Mouse (Mus musculus) heart, postnatal 10 days (tissue): ENCODE data around the gene Naa35. TPM values are rescaled to one million over a fixed set of nuclear protein-coding genes. Genes with fewer than 3 reads are reported as not detected.

Experiments used
- DNase-seq, 2 experiments: peaks; one replicate each; pipeline ENCODE4 v3.0.0; 2021
- intact Hi-C: fragments of 180-260 bp; cut with DNase I; formaldehyde crosslinking; loops from one replicate; pipeline ENCODE4 v1.15.1; 2025
- total RNA-seq, 2 experiments: library from RNA; stranded (reverse); gene quantifications; 2 replicates each; pipeline ENCODE4 v1.2.3; 2021

Naa35 gene
- 100 to 1,000 TPM in 1 of 2 experiments, 10 to 100 TPM in 1; 96.1 to 112 TPM for total RNA-seq

DNA sequence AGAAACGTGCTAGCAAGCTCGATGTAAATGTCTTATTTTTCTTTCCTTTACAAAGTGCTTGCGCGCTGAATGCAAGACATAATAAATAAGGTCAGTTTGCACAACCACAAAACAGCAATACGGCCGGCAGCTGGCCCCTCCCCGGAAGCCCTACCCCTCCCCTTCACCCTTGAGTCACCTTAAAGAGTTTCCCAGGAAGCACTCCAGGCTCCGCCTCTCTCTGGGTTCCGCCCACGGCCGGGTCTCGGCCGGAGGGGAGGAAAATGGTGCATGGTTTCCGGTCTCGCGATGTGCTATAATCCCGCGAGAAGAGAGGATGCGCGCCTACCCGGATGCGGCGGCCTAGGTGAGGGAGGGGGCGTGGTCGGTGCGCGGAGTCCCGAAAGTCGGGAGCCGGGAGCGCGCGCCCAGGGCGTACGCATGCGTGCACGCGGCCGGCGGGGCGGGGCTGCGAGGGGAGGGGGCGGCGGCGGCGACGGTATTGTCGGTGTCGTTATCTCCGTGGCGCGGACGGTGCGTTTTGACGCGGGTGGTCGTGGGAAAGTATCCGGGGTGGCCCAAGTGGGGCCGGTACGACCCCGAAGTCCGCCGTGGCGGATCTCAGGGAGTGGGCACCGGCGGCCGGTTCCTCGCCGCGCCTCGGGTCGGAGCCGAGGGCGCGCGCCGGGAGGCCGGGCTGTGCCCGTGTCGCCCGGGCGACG, at the start of gene Naa35, which contains the start of gene Agtpbp1:
TSS of gene Naa35 (plus strand) at position 313 of the 701 bp plus-strand sequence.
TSS of gene Agtpbp1 (minus strand) at position 281 of the 701 bp plus-strand sequence.
- intact Hi-C loops = loop anchor here (1.0 to 5.0 kb wide), 2 partner anchors 28 to 78 kb away; no protein-coding TSS in a partner anchor
- DNase-seq = peak; percentile 100

DNA sequence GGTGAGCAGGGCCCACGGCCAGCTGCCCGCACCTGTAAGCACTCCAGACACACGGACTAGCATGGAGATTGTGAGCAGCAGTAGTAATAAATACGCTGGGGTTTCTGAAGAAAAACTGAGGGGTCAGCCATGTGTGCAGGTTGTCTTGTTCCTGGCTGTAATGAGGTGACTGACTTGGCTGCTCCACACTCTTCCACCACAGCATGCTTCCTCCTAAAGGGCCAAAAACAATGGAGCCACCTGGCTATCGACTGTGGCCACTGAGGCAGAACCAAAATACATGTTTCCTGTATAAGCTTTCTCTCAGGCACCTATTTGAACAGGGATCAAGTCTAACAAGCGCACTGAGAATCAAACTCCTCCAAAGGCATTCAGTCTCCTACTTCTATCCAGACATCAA, 49.3 kb upstream of the Naa35 start:
- intact Hi-C loops = no loop called here
- DNase-seq = no peak

DNA sequence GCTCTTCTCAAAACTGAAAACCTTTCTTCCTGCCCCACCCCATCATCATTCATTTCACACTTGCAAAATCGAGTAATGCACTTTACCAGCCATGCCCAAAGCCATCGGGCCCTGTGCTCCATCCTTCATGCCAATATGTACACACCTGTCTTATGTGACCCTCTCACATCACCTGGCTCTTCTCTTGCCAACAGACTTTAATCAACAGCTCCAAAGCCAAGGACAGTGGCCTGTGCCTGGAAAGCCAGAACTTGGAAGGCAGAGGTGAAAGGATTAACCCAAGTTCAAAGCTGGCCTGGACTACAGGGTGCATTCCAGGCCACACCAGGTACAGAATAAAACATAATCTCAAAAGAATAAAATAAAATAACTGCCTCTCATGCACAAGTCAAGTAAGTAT, 48.4 kb upstream of the Naa35 start:
- intact Hi-C loops = no loop called here
- DNase-seq = no peak

DNA sequence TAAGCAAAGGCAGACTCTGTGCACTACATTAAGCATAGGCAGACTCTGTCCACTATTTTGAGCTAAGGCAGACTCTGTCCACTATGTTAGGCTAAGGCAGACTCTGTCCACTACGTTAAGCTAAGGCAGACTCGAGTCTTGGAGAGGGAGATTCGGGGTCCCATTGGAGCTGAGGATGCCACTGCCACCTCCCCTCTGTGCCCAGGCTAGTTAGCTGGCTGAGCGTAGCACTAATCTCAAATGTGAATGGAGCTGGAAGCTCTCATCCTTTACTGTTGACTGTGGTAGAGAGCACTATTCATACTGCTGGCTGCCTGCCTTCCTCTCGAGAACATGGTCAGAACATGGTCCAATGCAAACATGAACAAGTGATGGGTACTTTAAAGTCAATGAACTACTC, 46.4 kb upstream of the Naa35 start:
- DNase-seq = no peak
- intact Hi-C loops = no loop called here

DNA sequence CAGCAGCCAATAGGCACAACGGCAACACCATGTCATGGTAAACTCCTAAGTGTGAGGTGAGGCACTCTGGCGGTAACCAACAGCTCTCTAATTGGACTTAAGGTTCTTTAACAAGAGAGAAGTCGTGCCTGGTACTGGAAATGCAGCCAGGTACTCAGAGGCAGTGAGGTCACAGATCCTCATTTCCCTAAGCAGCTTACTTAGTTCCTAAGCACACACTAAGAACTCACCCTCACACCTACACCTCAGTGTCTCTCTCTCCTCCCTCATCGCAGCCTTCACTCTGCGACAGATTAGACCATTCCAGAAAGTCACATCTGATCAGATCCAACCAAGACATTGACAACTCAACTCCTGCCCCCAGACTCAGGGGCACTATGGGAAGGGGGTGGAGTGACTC, 45.0 kb upstream of the Naa35 start:
- intact Hi-C loops = no loop called here

DNA sequence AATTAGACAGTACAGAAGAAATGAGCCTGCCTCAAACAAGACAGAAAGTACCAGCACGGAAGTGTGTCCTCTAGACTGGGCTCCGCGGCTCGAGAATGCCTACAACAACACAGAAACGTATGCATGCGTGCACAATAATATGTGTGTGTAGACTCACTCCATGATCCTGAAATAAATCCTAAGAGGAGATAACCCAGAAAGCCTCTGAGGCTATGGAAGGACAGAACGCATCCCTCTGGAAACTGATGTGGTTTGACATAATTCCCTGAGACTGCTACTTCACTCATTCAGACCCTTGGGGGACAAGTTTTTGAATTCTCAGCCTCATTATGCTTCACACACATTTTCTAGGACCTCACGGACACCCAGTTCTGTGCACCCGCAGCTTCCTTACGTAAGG, 42.6 kb upstream of the Naa35 start:
- intact Hi-C loops = no loop called here
- no peak for DNase-seq

More for the DNA sequence above, 45.0 kb upstream of the Naa35 start:
- DNase-seq = no peak

DNA sequence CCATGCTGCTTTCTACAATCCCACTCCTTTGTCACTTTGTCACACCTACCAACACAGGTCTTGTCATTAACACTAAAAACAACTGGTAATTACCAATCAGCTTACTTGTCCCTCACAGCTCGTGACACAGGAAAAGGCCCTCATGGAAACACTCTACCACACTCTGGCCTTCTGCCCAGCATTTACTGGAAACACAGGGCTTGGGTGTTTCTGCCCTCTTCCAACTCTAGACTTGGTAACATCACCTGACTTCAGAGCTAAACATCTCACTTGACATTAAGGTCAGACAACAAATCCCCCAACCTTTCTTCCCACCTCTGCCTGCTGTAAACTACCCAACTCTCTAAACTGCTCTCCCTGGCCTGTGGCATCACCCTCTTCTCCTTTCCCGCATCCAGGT, 38.0 kb upstream of the Naa35 start:
- peak; percentile 52 to 66 for DNase-seq
- intact Hi-C loops = no loop called here

DNA sequence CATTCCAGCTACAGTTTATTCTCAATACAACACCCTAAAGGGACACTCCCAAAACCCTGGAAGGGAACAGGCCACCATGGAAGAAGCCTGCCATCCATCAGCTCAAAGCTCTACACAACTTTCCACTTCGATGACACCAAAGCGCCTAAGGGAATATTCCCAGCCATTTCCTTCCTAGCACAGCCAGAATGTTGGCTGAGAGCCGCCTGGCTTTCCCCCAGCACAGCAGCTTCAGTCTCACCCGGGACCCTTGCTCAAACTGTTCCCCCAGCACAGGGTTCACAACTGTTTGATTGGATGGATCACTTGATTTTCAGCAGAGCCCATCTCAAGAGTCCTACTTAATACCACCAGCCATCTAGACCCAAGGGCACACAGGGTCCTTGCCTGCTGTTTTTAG, 37.3 kb upstream of the Naa35 start:
- intact Hi-C loops = loop anchor here (2.0 kb wide), 1 partner anchor 31 kb away; no protein-coding TSS in a partner anchor
- DNase-seq = peak; percentile 65 to 70

DNA sequence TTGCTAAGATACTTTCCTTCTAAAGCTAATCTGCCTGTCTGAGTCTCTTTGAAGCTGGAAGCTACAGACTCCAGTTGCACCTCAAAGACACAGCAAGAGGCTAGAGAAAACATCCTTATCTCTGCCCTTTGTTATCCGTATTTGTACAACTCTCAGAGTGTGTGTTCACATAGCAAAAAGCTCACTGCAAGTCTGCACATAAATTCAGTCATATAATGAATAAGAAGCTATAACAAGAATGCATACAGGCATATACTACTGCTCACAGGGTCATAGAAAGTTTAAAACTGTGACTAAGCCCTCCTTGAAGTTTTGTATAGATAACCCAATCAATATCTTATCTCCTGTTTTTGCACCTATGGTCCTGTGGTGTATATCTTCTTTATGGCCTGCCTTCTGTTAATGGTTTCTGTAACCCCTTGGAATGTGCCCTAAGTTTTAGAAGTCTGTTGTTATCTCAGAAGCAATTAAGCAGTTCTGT, 35.7 kb upstream of the Naa35 start:
- no peak for DNase-seq
- intact Hi-C loops = loop anchor here (2.0 kb wide), 1 partner anchor 33 kb away; no protein-coding TSS in a partner anchor

DNA sequence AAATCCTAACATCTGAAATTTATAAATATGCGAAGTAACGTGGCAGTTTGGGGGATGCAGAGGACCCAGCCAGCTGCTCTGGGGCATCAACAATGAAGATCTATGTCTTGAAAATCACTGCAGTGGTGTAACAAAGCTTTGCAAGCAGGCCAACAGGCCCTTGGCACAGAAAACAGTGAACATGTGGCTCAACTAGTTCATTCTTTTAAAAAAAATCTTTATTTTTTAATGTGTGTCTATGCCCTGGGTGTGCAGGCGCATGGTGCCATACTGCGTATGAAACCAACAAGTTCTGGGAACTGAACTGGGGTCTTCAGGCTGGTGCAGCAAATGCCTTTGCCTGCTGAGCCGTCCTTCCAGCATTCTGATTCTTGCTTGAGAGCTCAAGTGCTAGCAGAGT, 32.8 kb upstream of the Naa35 start:
- no peak for DNase-seq
- intact Hi-C loops = no loop called here

DNA sequence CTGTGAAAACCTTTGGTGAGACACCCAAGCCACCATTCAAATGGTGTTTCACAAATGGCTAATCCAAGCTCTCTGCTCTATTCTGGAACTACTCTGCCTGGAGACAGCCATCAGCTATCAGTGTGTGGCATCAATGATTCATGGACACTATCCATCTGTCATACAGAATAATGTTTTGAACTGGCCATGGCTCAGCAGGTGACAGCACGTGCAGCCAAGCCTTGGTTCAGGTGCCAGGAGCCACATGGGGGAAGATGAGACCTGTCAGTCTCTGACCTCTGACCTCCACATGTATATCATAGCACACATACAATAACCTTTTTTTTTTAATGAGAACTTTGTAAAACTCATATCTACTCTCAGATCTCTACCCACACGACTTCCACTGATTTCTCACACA, 32.3 kb upstream of the Naa35 start:
- intact Hi-C loops = no loop called here

DNA sequence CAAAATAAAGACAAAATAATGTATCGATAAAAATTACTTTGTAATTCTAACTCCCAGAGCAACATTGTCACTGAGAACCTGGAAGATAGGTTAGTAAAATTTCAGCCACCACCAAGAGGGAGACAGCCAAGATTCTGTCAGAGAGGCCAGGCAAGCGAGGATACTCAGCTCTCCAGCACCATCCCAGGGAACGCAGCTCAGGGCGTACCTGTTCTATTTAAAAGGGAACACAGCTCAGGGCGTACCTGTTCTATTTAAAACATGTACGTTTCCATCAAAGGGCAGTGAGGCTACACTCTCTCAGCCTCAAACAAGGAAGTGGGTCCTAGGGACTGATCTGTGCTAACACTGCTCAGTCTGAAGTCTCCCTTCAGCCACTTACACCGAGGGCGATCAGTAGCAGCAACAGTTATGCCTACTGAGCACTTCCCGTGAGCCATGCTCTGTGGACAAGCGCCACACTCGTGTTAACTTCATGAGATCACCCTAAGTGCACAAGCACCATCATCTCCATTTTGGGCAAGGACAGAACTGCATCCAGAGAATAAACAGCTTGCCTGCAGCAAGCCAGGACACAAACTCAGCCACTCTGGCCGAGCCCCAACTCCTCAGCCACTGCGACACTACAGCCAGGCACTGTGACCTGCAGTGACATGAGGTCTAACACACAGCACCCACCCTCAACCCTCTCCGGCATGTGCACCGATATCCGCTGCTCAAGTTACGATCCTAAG, 30.1 kb upstream of the Naa35 start:
- DNase-seq = peak; percentile 7 to 19
- intact Hi-C loops = no loop called here

More for the DNA sequence above, 32.3 kb upstream of the Naa35 start:
- DNase-seq = no peak

DNA sequence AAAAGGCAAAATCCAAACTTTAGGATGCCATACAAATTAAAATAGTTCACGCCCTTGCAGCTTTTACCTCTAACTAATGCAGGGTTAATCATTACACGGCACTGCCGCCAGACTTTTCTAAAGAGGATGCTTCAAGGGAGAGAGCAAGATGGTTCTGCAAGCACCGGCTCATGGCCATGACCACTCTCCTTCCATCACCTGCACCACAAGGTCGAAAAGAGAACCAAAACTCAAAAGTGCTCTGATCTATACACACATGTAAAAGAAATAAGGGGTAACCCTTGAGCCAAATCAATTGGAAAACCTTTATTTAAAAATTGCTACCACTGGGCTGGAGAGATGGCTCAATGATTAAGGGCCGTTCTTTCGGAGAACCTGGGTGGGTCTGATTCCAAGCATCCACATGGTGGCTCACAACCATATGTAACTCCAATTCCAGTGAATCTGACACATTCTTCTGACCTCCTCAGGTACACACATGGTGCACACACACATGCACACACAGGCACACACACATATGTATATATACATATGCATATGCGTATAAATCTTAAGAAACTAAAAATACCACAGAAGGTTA, 29.4 kb upstream of the Naa35 start:
- no peak for DNase-seq
- intact Hi-C loops = no loop called here

DNA sequence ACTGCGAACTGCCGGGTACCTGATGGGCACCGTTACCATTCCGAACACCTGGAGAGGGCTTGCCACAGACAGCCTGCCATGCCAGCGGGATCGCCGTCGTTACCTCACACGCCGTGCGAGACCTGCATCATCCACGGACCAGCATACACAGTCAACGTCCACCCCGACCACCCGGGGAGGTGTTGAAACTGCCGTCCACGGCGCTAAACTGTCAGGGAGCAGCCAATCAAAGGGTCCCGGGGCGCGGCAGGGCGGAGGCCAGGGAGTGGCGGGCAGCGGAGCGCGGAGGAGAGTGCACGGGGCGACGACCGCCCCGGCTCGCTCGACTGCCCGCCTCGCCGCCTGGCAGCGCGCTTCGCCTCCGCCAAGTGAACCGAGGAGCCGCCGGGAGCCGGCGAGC, 28.4 kb upstream of the Naa35 start:
- peak; percentile 61 to 68 for DNase-seq
- intact Hi-C loops = loop anchor here (1.0 kb wide), 1 partner anchor 29 kb away; the partner anchor contains the start of genes Agtpbp1 and Naa35

DNA sequence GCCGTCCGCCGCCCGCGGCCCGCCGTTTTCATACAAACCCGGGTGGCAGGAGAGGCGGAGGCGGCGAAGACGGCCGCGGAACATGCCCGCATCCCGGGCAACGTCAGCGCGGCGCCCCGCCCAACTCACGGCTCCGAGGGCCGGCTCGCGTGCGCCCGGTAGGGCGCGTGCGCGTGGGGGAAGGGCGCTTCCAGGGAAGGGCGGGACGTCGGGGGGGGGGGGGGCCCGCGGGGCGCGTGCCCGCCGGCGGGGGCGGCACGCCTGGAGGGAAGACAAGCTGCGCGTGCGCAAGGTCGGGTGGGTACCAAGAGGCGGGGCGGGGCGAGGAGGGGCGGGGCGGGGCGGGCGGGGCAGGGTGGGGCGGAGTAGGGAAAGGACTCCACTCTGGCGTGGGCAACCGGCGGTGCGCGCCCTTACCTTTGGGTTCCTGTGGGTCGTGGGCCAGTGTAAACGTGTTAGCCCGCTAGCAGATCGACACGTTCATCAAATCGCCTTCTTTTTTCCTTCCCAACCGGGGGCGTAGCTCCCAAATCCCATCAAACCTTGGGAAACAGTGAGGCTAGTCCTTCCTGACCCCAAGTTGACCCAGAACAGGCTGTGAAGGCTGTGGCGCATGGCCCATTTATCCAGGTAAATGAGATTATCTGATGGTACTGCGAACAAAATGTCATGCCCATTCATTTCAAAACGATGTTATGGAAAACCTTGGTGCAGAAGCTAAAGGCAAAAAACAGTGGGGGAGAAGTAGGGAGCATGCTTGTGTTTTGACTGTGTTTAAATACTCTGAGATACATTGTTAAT, 27.7 kb upstream of the Naa35 start:
- DNase-seq = peak; percentile 91 to 92
- intact Hi-C loops = loop anchor here (1.0 kb wide), 1 partner anchor 28 kb away; the partner anchor contains the start of genes Agtpbp1 and Naa35

DNA sequence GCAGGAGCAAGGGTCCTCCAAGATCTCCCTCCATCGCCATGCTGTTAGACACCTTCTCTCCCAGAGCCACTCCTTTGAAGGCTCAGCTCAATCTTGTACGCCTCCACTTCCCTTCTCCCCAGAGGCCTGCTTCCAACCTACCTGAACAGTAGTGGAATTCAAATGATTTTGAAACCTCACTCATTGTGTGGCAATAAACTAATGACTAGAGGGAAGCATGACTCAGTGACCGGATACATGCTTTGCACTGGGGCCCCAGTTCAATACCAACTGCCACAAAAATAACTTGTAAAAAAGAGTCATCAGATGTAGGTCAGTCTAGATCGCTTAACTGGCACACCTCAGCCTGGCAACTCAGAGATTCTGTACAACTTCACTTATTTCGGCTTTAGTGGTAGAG, 26.3 kb upstream of the Naa35 start:
- intact Hi-C loops = no loop called here
- DNase-seq = no peak

DNA sequence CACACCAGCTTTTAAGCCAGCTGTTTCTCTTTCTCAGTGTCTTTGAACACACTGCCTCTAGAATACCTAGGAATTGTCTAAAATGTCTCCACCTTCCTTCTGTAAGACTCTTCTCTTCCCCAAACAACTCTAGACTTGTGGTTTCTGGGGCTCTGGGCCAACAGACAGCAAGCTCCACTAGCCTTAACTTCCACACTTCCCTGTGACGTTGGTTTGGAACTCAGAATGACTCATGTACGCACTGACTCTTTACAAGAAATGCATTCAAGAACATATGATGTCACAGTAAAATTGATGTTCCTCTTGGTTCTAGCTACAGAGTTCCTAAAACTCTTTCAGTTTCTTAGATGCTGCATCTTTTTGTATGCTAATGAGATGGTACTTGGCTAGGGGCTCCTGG, 22.6 kb upstream of the Naa35 start:
- no peak for DNase-seq
- intact Hi-C loops = no loop called here

DNA sequence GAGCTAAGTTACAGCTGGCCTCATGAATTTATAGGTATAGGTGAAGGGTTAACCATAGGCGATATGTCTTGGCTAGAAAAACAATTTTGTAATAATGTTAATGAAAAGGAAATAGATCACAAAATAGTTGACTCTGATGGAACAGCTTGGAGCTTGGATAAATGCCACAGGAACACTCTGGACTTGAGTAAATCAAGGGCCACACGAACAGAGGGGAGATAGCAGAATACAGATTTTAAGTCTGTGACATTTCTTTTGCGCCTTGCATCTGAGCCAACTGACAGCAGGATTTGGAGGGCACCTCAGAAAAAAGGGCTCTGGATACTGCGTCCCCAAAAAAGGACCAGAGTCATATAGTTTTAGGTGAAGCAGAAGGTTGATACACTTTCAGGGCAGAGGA, 20.6 kb upstream of the Naa35 start:
- DNase-seq = no peak
- intact Hi-C loops = no loop called here

DNA sequence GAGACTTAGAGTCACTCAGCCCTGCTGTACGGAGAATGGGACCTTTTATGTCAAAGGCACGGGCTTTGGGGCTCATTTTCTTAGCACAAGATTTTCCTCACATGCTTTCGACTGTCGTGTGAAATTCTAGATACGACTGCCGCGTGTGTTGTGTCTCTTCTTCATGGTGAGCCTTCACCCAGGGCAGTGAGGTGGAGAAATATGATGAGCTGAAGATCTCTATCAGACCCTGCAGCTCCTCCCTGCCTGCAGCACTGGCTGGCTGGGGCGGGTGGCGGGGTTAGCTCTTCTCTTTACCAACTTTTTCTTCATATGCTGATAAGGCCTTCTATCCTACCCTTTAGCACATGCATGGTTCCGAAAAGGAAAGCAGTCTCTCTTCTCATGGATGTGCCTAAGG, 20.1 kb upstream of the Naa35 start:
- DNase-seq = no peak
- intact Hi-C loops = no loop called here

DNA sequence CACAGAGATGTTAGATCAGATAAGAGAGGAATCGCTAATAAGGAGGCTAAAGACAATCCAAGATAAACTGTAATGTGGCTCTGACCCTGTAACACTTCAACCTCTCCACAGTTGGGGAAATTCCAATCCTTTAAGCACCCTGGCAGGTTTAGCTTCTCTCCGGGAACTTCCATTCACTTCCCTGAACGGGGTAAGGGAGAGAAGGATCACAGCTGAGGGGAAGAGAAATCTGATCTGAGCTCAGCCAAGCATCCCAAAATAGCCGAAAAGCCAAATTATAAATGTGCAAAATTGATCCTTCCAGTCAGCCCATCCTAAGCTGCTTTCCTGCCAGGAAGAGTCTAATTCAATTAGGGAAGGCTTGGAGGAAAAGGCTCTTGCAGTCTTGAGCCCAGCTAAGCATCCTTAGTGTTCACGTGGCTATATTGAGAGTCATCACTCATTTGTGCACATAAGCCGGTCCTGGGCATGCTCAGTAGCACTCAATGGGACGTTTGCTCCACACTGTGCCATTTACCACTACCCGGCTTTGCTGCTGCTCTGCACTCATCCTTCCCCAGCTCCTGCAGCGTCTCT, 19.0 kb upstream of the Naa35 start:
- intact Hi-C loops = no loop called here
- DNase-seq = no peak
